Mouse (Mus musculus) ES-Bruce4 (cell line): ENCODE data around the gene Fgfr2.

Source experiments
- CTCF ChIP-seq: IDR thresholded peaks from one replicate; pipeline ENCODE4 v1.8.1; 2011; ENCODE audit warnings: low read depth, low read length
- EP300 ChIP-seq: IDR thresholded peaks from 2 replicates; pipeline ENCODE4 v1.6.1; 2011; ENCODE audit warnings: low read depth, low read length; ENCODE audit not compliant: insufficient read depth
- POLR2A ChIP-seq: IDR thresholded peaks from one replicate; pipeline ENCODE4 v1.8.1; 2011; ENCODE audit warnings: low read length; ENCODE audit not compliant: insufficient read depth

DNA sequence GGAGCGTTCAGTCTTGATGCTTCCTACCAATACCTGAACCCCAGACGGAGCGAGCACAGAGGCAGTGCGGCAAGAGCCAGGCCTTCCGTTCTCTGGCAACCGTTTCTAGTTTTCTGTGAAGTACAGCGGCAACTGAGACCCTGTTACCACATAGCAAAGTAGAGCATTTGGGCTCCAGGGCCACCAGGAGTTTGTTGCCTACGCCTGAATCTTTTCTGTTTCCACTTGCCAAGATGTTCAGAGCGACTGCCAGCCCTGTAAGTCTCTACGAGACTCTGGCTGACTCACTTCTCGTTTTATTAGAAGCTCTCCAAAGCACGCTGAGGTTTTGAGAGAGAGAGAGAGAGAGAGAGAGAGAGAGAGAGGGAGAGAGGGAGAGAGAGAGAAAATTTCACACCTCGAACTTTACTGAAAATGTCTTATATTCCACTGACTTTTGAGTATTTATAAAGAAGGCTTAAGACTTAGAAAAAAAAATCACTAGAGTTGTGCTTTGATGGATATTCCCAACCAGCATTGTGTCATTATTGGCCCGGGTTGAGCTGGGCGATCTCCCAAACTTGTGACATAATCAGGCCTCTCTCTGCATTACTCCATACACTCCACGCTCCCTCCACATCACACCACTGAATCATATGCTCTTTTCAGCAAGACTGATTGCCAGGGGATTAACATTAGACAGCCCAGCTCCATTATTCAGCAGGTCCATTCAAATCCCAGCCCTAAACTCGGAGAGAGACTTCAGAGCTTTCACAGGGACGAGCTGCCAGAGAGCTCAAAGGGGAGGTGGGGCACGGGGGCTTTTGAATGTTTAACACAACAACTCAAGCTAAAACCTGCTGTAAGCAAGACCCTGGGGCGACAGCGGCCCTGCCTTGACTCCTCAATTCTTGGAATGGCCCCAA lies 2907.6 kb downstream of the Fgfr2 start:
- TF ChIP-seq POLR2A, result no peak
- TF ChIP-seq EP300, result peak; percentile 62; the same call in 1 of the 2 replicates
- no peak for TF ChIP-seq CTCF
